Mouse (Mus musculus) embryonic fibroblast, embryonic 13.5 days (primary cell): ENCODE data around the gene Coa5.

Source experiments
- CTCF ChIP-seq: IDR thresholded peaks from 2 replicates; pipeline ENCODE4 v1.5.1; 2011; ENCODE audit warnings: mild to moderate bottlenecking, control low read depth, low read length, moderate library complexity, borderline replicate concordance; ENCODE audit not compliant: insufficient read depth
- POLR2A ChIP-seq: IDR thresholded peaks from 2 replicates; pipeline ENCODE4 v1.6.1; 2011; ENCODE audit warnings: low read depth, mild to moderate bottlenecking, control low read depth, low read length, moderate library complexity

DNA sequence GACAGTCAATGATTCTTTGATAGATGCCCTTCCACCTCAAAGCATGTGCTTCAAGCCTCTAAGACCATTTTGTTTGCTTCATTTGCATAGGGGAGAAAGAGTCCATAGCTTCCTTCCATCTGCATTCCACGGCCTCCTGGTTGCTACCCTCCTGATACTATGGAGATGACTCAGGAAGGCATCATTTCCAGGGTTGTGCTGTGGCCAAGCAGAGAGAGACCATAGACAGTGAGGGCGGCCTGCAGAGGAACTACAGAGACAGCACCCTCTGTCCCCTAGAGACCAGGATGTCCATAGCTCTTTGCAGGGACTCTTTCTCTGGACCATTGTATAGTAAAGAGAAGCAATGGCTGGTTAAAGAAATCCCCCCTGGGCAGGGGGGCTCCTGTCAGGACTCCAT, 24.8 kb downstream of the Coa5 start:
- TF ChIP-seq CTCF (no peak), POLR2A (no peak)
